Mouse (Mus musculus): ENCODE measurements at regions not wholly inside any gene's neighbourhood (a gene's known extent, or its start where the extent isn't known, plus 50 kb on each side); places are given as distances from the start of the nearest gene placed in this dataset.

DNA sequence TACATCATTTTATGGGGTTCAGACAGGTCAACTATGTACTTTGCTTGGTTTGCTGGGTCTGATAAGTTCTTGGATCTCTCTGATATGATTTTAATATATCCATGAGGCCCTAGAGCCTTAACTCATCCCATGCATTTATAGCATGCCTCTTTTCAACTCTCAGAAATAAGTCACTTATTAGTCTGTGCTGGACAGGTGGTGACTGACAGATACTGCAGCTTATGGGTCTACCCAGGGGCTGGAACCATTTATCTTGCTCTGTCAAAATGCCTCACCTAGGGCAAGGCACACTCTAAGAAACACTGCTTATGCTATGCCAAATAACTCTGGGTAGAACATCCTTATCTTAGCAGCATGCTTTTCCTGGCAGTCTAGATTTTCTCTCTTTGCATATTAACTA lies 225.6 kb downstream of the Mbnl1 start:
- DNase-seq (ENCODE audit: low read depth, low spot score) = no peak

DNA sequence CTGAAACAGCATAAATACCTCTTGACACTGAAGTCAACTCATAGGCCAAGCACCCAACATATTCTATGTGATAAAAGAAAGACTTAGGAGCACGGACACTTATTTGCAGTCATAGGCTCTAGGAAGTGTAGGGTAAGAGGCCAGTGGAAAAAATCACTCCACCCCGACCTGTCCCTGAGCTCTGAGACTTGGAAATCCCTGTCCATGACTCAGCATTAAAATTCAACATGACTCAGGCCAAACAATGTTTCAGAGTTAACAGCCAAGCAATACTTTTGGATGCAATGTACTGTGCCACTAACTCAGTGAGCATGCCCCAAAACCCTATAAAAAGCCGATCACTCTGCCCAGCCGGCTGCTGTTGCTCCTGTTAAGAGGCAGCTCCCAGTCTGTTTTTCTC lies 234.5 kb downstream of the Mbnl1 start:
- DNase-seq (ENCODE audit: low read depth, low spot score) = peak; percentile 65

DNA sequence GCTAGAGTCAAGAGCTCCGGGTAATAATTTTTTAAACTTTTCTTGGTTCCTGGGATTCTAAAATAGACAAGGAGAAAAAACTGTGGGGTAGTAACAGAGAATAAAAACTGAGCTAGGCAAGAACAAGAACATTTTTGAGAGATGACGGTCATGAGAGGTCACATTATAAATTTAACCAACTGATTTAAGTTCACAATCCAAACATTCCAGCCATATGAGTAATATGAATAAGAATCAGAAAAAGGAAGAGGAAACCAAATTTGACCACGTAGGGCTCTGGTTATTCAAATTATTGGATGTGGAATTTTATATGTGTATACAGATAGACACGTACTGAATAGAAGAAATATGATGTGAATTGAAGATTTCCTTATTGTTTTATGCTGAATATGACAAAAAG lies 240.3 kb downstream of the Mbnl1 start:
- DNase-seq (ENCODE audit: low read depth, low spot score) = peak; percentile 89

DNA sequence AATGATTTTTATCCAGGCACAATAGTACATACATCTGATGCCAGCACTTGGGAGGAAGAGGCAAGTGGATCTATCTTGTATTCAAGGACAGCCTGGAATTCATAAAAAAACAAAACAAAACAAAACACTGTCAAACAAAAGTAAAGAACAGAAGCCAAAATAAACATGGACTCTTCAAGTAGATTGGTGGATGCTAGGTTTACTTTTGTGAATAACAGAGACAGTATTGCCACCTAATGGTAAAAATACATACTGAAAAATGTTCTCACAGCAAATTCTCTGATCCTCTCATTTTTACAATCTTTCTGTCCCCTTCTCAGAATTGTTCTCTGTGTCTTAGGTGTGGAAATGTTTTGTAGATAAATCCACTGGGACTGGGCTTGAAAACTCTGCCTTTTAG lies 247.7 kb downstream of the Mbnl1 start:
- DNase-seq (ENCODE audit: low read depth, low spot score) = peak; percentile 76

DNA sequence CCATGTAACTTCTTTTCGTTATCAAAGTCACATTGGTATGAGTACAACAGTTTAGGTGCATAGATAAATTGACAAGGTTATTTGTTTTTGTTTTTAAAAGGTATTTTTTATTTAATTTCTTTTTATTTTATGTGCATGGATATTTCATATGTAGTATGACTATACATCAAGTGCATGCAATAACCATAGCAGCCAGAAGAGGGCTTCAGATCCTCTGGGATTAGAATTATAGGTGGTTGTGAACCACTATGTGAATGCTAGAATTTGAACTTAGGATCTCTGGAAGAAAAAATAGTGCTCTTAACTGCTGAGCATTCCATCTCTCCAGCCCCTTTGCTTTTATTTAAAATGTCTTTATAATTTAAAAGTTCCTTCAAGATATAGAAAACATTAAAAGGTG lies 258.7 kb downstream of the Mbnl1 start:
- DNase-seq (ENCODE audit: low read depth, low spot score) = peak; percentile 33

- no peak for DNase-seq (ENCODE audit: low read depth, low spot score)
These were observed 261.9 kb upstream of the P2ry1 start for GRCm38 (mm10) chr3:60740543-60741294.

DNA sequence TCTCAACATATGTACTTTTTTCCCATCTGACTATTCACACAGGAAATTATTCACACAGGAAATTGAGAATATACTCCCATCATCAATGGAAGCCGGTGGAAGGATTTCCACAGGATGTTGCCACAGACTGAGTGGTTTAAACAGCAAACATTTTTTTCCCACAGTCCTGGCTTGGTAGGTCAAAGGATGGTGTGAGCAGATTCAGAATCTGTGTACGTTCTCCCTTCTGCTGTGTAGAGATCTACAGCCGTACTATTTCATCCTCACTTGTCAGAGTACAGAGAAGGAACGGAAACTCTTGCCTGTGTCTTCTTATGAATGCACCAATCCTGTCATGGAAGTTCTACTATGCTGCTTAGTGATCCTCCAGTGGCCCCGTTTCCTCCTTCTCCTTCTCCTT lies 261.2 kb upstream of the P2ry1 start:
- no peak for DNase-seq (ENCODE audit: low read depth, low spot score)

DNA sequence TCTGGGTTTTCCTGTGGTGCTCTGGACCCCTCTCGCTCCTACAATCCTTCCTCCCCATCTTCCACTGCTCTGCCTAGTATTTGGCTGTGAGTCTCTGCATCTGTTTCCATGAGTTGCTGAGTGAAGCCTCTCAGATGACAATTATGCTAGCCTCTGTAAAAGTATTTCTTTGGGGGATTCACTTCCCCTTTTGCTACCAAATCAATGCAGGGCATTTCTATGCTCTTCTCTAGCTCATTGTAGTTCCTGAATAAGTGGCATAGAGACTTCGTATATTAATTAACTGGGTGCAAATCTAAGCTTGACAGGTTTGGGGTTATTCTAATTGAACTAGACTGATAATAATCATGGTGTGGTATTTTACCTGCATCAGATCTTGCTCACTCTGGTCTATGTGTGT lies 260.4 kb upstream of the P2ry1 start:
- no peak for DNase-seq (ENCODE audit: low read depth, low spot score)

DNA sequence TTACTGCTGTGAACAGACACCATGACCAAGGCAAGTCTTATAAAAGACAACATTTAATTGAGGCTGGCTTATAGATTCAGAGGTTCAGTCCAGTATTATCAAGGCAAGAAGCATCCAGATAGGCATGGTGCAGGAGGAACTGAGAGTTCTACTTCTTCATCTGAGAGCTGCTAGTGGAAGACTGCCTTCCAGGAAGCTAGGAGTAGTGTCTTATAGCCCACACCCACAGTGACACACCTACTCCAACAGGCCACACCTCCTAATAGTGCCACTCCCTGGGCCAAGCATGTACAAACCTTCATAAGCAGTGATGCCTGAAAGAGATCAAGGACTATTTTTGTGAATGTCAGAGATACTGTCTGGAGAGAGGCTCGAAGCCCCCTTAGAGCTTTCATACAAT lies 257.5 kb upstream of the P2ry1 start:
- no peak for DNase-seq (ENCODE audit: low read depth, low spot score)

DNA sequence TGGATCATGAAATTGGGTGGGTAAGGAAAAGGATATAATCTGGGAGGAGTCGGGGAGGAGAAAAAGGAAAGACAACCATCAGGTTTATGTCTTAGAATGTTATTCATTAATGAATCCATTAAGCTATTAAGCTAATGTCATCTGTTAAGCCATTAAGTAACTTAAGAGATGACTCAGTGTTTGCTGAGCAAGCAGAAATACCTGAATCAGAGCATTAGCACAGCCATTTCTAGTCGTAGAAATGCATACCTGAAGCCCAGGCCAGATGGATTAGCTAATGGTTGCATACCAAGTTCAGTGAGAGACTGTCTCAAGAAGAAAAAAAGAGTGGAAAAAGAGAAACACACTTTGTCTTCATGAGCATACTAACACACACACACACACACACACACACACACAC lies 244.0 kb upstream of the P2ry1 start:
- DNase-seq (ENCODE audit: low read depth, low spot score) = no peak

- DNase-seq (ENCODE audit: low read depth, low spot score) = no peak
These were observed 243.5 kb upstream of the P2ry1 start for GRCm38 (mm10) chr3:60759046-60759445.

- peak; percentile 87 for DNase-seq (ENCODE audit: low read depth, low spot score)
These were observed 239.7 kb upstream of the P2ry1 start for GRCm38 (mm10) chr3:60762874-60763273.

- no peak for DNase-seq (ENCODE audit: low read depth, low spot score)
These were observed 237.5 kb upstream of the P2ry1 start for GRCm38 (mm10) chr3:60765079-60765478.

DNA sequence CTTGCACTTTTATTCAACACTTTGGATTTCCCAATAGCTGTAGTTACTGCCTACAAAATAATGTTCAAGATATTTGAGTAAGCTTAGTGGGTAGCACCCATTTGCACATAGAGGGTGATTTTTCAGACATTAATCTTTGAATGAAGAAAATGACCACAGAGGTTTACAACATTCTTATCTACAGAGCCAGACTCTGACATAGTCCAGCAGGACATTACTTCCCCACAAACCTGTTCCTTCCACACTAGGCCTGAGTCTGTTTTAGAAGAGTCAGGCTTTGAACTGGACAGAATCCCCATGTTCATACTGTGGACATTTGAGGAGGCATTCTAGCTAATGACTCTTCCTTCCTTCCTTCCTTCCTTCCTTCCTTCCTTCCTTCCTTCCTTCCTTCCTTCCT lies 233.6 kb upstream of the P2ry1 start:
- no peak for DNase-seq (ENCODE audit: low read depth, low spot score)

GRCm38 (mm10) chr3:60771866-60772265 lies 230.7 kb upstream of the P2ry1 start:
- no peak for DNase-seq (ENCODE audit: low read depth, low spot score)

- DNase-seq (ENCODE audit: low read depth, low spot score) = no peak
These were observed 229.2 kb upstream of the P2ry1 start for GRCm38 (mm10) chr3:60773383-60773782.

DNA sequence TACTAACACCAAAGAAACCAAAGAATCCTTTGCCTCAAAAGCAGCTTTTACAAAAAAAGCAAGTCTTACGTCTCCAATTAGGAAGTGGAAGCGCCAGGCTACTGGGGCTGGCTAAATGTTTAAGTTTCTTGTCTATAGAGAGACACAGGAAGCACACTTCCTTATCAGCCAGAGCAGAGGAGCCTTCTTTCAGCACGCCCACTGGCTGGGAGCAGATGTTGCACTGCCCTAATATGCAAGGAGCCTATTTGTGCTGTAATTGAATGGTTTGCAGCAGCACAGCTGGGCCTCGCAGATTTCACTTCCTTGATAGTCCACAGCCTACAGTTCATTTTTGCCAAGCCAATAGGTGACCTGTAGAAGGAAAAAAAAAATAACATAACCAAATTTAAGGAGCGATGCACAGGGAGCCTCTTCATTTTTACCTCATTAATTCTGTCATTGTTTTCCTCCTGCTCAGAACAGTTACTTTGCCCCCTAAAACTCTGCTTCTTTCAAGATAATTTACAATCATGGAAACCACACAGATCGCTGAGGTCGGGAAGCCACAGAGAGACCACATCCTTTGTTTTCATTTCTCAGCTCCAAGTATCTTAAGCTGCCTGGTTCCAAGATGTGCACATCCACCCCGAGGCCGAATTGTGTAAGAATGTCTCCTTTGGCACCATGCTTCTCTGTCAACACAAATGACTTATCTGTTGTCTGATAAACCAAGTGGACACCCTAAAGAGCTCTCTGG lies 217.3 kb upstream of the P2ry1 start:
- DNase-seq (ENCODE audit: low read depth, low spot score) = peak; percentile 80

- DNase-seq (ENCODE audit: low read depth, low spot score) = no peak
These were observed 214.6 kb upstream of the P2ry1 start for GRCm38 (mm10) chr3:60787989-60788388.

DNA sequence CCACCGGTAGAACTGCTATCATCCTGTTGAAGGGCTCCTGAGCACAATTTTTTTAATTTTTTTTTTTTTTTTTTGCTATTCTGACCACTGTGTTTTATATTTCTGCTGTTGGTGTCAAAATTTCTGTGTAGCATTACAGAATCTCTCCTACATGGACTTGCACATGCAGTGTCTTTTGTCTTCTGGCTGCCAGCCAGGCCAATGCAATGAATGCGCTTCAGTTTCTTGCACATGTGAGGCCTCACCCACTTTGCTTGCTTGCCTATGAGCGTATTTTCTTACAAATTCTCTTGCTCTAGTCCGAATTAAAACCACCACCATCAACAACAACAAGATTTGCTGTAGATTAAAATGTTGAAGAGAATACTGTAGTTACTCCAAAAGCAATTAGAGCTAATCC lies 213.2 kb upstream of the P2ry1 start:
- DNase-seq (ENCODE audit: low read depth, low spot score) = no peak

- DNase-seq (ENCODE audit: low read depth, low spot score) = no peak
These were observed 210.4 kb upstream of the P2ry1 start for GRCm38 (mm10) chr3:60792166-60792565.

GRCm38 (mm10) chr3:60796207-60796606 lies 206.4 kb upstream of the P2ry1 start:
- DNase-seq (ENCODE audit: low read depth, low spot score) = no peak

- DNase-seq (ENCODE audit: low read depth, low spot score) = no peak
These were observed 204.8 kb upstream of the P2ry1 start for GRCm38 (mm10) chr3:60797808-60798207.

- no peak for DNase-seq (ENCODE audit: low read depth, low spot score)
These were observed 204.1 kb upstream of the P2ry1 start for GRCm38 (mm10) chr3:60798461-60798860.
